Mouse (Mus musculus) liver, embryonic 16.5 days (tissue): Measurements from ENCODE around the gene G6pc3. TPM values are rescaled to one million over a fixed set of nuclear protein-coding genes. Genes with fewer than 3 reads are reported as not detected.

ENCODE experiments used
- ATAC-seq: fragments of 200-750 bp; cut with Nextera tagmentation; 2 replicates; pipeline ENCODE4 v1.8.0; 2017; ENCODE audit warnings: low read depth, mild to moderate bottlenecking, moderate number of reproducible peaks, moderate library complexity
- H3K27ac ChIP-seq: fragments of 300-500 bp; sonication (generic); 2 replicates; pipeline ENCODE4 v1.5.1; 2014; ENCODE audit warnings: mild to moderate bottlenecking, low read length
- H3K27me3 ChIP-seq: fragments of 300-500 bp; sonication (generic); 2 replicates; pipeline ENCODE4 v1.6.1; 2014; ENCODE audit warnings: low read depth, low read length, mixed read lengths; ENCODE audit not compliant: control insufficient read depth, insufficient read depth
- H3K36me3 ChIP-seq: fragments of 300-500 bp; sonication (generic); 2 replicates; pipeline ENCODE4 v1.6.1; 2014; ENCODE audit warnings: mild to moderate bottlenecking; ENCODE audit not compliant: control insufficient read depth, insufficient read depth
- H3K4me1 ChIP-seq: fragments of 300-500 bp; sonication (generic); 2 replicates; pipeline ENCODE4 v1.6.1; 2014; ENCODE audit warnings: low read depth, low read length, mixed read lengths; ENCODE audit not compliant: control insufficient read depth
- H3K4me2 ChIP-seq: fragments of 300-500 bp; sonication (generic); 2 replicates; pipeline ENCODE4 v1.6.1; 2014; ENCODE audit warnings: low read depth, low read length, mixed read lengths
- H3K4me3 ChIP-seq: fragments of 300-500 bp; sonication (generic); 2 replicates; pipeline ENCODE4 v1.5.1; 2014; ENCODE audit warnings: low read depth, mild to moderate bottlenecking, low read length
- H3K9ac ChIP-seq: fragments of 300-500 bp; sonication (generic); 2 replicates; pipeline ENCODE4 v1.6.1; 2014; ENCODE audit warnings: low read depth, low read length
- H3K9me3 ChIP-seq: fragments of 300-500 bp; sonication (generic); replicated peaks from 2 replicates; pipeline ENCODE4 v1.6.1; 2016; ENCODE audit warnings: low read length; ENCODE audit not compliant: control insufficient read depth
- WGBS: fragments of 180-500 bp; shearing (Covaris S2); extraction: QIAGEN DNeasy Blood & Tissue Kit; methylation state at CpG from one replicate; pipeline ENCODE4 v1.1.7; 2014; ENCODE audit not compliant: insufficient replicate concordance; 5-methylcytosine and 5-hydroxymethylcytosine counted together
- microRNA-seq: library from miRNA; unstranded; fragments of <30 nt; microRNA quantifications from one replicate; pipeline ENCODE4, GENCODE M21; 2016
- polyA plus RNA-seq: library from polyadenylated mRNA; unstranded; fragments of >200 nt; fragmentation: Nextera tagmentation; extraction: Ambion mirVana; gene quantifications from 2 replicates; pipeline ENCODE4 v1.2.1, GENCODE M21; 2015

The G6pc3 gene
- polyA plus RNA-seq, 1 experiment from 2014 or later = 8.2 TPM

- Histone ChIP-seq H3K27ac (peak overlapping the region; percentile 40; the same call in 1 of the 2 replicates), H3K4me1 (peaks cover 5% of the 10 kb centered on the region; the same call in 1 of the 2 replicates), H3K4me2 (no peak overlapping the region), H3K36me3 (no peaks in the 10 kb centered on the region), H3K9ac (no peak overlapping the region), H3K9me3 (no peaks in the 10 kb centered on the region), H3K27me3 (peaks cover 10% of the 10 kb centered on the region), H3K4me3 (no peak overlapping the region)
- 50% methylated on average over 5 of the region's 5 CpGs for WGBS
- no peak for ATAC-seq
Observed at GRCm38 (mm10) chr11:102241874-102242273, 52.5 kb downstream of the G6pc3 start.

Small RNAs within 50 kb of the gene (microRNA-seq; reads per million reads assigned to microRNA genes)
- 3.4 reads per million, percentile 11 among the genes with 10 or more reads in this experiment for gene Mir8101

Other genes starting within 250 kb of the G6pc3 start
- not detected in 2 replicates for gene Sost, start 222.6 kb upstream of the G6pc3 start, polyA plus RNA-seq
- gene Cfap97d1, start 205.3 kb upstream of the G6pc3 start, polyA plus RNA-seq = not detected in 2 replicates
- gene Dusp3, start 202.6 kb upstream of the G6pc3 start, polyA plus RNA-seq = 8.1 and 8.9 TPM in 2 replicates
- gene Mpp3, start 161.2 kb upstream of the G6pc3 start, polyA plus RNA-seq = 0.28 and 0.76 TPM in 2 replicates
- 0.68 and 0.87 TPM in 2 replicates for gene Cd300lg, start 148.1 kb upstream of the G6pc3 start, polyA plus RNA-seq
- 9.2 and 11.1 TPM in 2 replicates for gene Mpp2, start 101.1 kb upstream of the G6pc3 start, polyA plus RNA-seq
- 0.32 TPM in 1 of 2 replicates, not detected in the other for gene Ppy, start 88.3 kb upstream of the G6pc3 start, polyA plus RNA-seq
- 1.1 TPM in 1 of 2 replicates, not detected in the other for gene Pyy, start 81.8 kb upstream of the G6pc3 start, polyA plus RNA-seq
- gene Nags, start 44.1 kb upstream of the G6pc3 start, polyA plus RNA-seq = 19.0 and 19.2 TPM in 2 replicates
- 9.0 and 9.9 TPM in 2 replicates for gene Tmem101, start 33.2 kb upstream of the G6pc3 start, polyA plus RNA-seq
- gene Lsm12, start 4.3 kb upstream of the G6pc3 start, polyA plus RNA-seq = 51.2 and 52.5 TPM in 2 replicates
- 16.9 and 20.4 TPM in 2 replicates for gene Hdac5, start 40.5 kb downstream of the G6pc3 start, polyA plus RNA-seq
- gene BC030867, start 59.3 kb downstream of the G6pc3 start, polyA plus RNA-seq = 13.2 and 13.8 TPM in 2 replicates
- gene Asb16, start 79.1 kb downstream of the G6pc3 start, polyA plus RNA-seq = 0.04 TPM in 1 of 2 replicates, not detected in the other
- gene Tmub2, start 95.3 kb downstream of the G6pc3 start, polyA plus RNA-seq = 26.7 and 28.5 TPM in 2 replicates
- gene Atxn7l3, start 107.0 kb downstream of the G6pc3 start, polyA plus RNA-seq = 3.0 and 3.2 TPM in 2 replicates
- 44.5 and 46.4 TPM in 2 replicates for gene Ubtf, start 130.1 kb downstream of the G6pc3 start, polyA plus RNA-seq
- gene Slc4a1, start 176.6 kb downstream of the G6pc3 start, polyA plus RNA-seq = 1,073 and 1,144 TPM in 2 replicates
- 2.1 and 2.2 TPM in 2 replicates for gene Rundc3a, start 203.8 kb downstream of the G6pc3 start, polyA plus RNA-seq
- gene Slc25a39, start 218.3 kb downstream of the G6pc3 start, polyA plus RNA-seq = 454 and 500 TPM in 2 replicates
- 103 and 118 TPM in 2 replicates for gene Grn, start 240.7 kb downstream of the G6pc3 start, polyA plus RNA-seq